Comparison of ENCODE assay signal across 15 mouse cellular contexts in genomic region chr9:43660896-43661563, GRCm38 (mm10).
DNase-seq lines count a peak whose midpoint lies in the region; ATAC-seq and TF ChIP-seq lines count a peak whose summit lies in the region.
"Had no signal": no experiment of that assay in that cellular context is flagged by ENCODE, and none has a peak within 500 bp of the region (broad histone marks: within the 10 kb centered on the region; RNA-seq: fewer than 3 reads in every experiment).

No protein-coding gene starts in this region.

- H3K36me3 ChIP-seq in forebrain, embryonic 14.5 days (ENCODE audit: control insufficient read depth, insufficient read depth, low read length), result no peaks in the 10 kb centered on the region
- H3K36me3 ChIP-seq in forebrain, postnatal 0 days (ENCODE audit: insufficient read depth), result no peaks in the 10 kb centered on the region
- no peaks in the 10 kb centered on the region for H3K36me3 ChIP-seq in hindbrain, embryonic 16.5 days (ENCODE audit: control insufficient read depth, insufficient read depth, low read length)
- H3K36me3 ChIP-seq in liver, postnatal 0 days (replicated peaks; ENCODE audit: insufficient read depth, low read length), result no peaks in the 10 kb centered on the region
- H3K36me3 ChIP-seq: kidney, embryonic 15.5 days had no signal

- ATAC-seq in forebrain, embryonic 14.5 days, result no peak
- no peak for ATAC-seq in forebrain, postnatal 0 days
- 0 out of 2 replicates have a peak, but pooled peaks have one; percentile 24 for ATAC-seq in hindbrain, embryonic 16.5 days
- ATAC-seq in liver, postnatal 0 days, result no peak
- ATAC-seq: intestine, embryonic 16.5 days had no signal

- H3K4me1 ChIP-seq in forebrain, embryonic 14.5 days (ENCODE audit: control insufficient read depth, insufficient read depth, low read length), result no peaks in the 10 kb centered on the region
- H3K4me1 ChIP-seq in forebrain, postnatal 0 days (ENCODE audit: insufficient read depth), result no peaks in the 10 kb centered on the region
- H3K4me1 ChIP-seq in hindbrain, embryonic 16.5 days (ENCODE audit: control insufficient read depth, insufficient read depth, low read depth, low read length), result no peaks in the 10 kb centered on the region; the same call in 1 of the 2 replicates
- H3K4me1 ChIP-seq in liver, postnatal 0 days (ENCODE audit: insufficient read depth), result no peaks in the 10 kb centered on the region
- H3K4me1 ChIP-seq: kidney, embryonic 15.5 days had no signal

- no peaks in the 10 kb centered on the region for H3K27me3 ChIP-seq in forebrain, embryonic 14.5 days (replicated peaks; ENCODE audit: control insufficient read depth, insufficient read depth, low read length)
- H3K27me3 ChIP-seq in forebrain, postnatal 0 days (ENCODE audit: insufficient read depth, low read length), result no peaks in the 10 kb centered on the region
- H3K27me3 ChIP-seq in hindbrain, embryonic 16.5 days (replicated peaks; ENCODE audit: control insufficient read depth, insufficient read depth, low read length), result no peaks in the 10 kb centered on the region
- no peaks in the 10 kb centered on the region for H3K27me3 ChIP-seq in liver, postnatal 0 days (ENCODE audit: insufficient read depth, low read length)
- H3K27me3 ChIP-seq: kidney, embryonic 15.5 days had no signal

- 60% methylated on average over 11 of the region's 11 CpGs for WGBS in forebrain, embryonic 14.5 days
- WGBS in forebrain, postnatal 0 days, result 57% methylated on average over 11 of the region's 11 CpGs
- 31% methylated on average over 11 of the region's 11 CpGs for WGBS in hindbrain, embryonic 16.5 days
- 48% methylated on average over 11 of the region's 11 CpGs for WGBS in liver, postnatal 0 days (ENCODE audit: insufficient replicate concordance)

- peak; percentile 50 for DNase-seq in forebrain, embryonic 14.5 days (ENCODE audit: low spot score)
- no peak for DNase-seq in forebrain, postnatal 0 days
- DNase-seq in layer of hippocampus, adult 8-10 months (ENCODE audit: low spot score in 2 of 2), result peak; percentile 25 to 26
- no peak for DNase-seq in layer of hippocampus, adult 11-12 months (ENCODE audit: low spot score)
- DNase-seq in brain, adult 2 months (ENCODE audit: low read depth, low spot score), result peak; percentile 30
- no peak for DNase-seq in liver, postnatal 0 days
- DNase-seq: adrenal gland, postnatal 36 days; heart, postnatal 4 days; lung, adult 2 months; lung, postnatal 4 days; midbrain, embryonic 14.5 days; thymus, postnatal 36 days had no signal

- no peak overlapping the region for H3K27ac ChIP-seq in forebrain, embryonic 14.5 days (ENCODE audit: low read depth, low read length)
- H3K27ac ChIP-seq in forebrain, postnatal 0 days (ENCODE audit: low read depth, low read length), result no peak overlapping the region
- no peak overlapping the region for H3K27ac ChIP-seq in hindbrain, embryonic 16.5 days (ENCODE audit: low read depth, low read length)
- no peak overlapping the region for H3K27ac ChIP-seq in liver, postnatal 0 days (ENCODE audit: low read depth)
- H3K27ac ChIP-seq: kidney, embryonic 15.5 days had no signal

- no peaks in the 10 kb centered on the region for H3K9me3 ChIP-seq in forebrain, embryonic 14.5 days (replicated peaks; ENCODE audit: control insufficient read depth, low read length)
- H3K9me3 ChIP-seq in forebrain, postnatal 0 days (ENCODE audit: low read length), result no peaks in the 10 kb centered on the region
- H3K9me3 ChIP-seq in hindbrain, embryonic 16.5 days (ENCODE audit: control insufficient read depth, low read length), result no peaks in the 10 kb centered on the region
- H3K9me3 ChIP-seq in liver, postnatal 0 days (ENCODE audit: low read length), result no peaks in the 10 kb centered on the region
- H3K9me3 ChIP-seq: kidney, embryonic 15.5 days had no signal

- H3K9ac ChIP-seq in forebrain, embryonic 14.5 days (ENCODE audit: low read length), result no peak overlapping the region
- H3K9ac ChIP-seq in forebrain, postnatal 0 days, result no peak overlapping the region
- no peak overlapping the region for H3K9ac ChIP-seq in hindbrain, embryonic 16.5 days (ENCODE audit: low read depth, low read length)
- H3K9ac ChIP-seq in liver, postnatal 0 days (replicated peaks), result no peak overlapping the region
- H3K9ac ChIP-seq: kidney, embryonic 15.5 days had no signal

- no peak overlapping the region for H3K4me2 ChIP-seq in forebrain, embryonic 14.5 days (ENCODE audit: low read length)
- H3K4me2 ChIP-seq in forebrain, postnatal 0 days (ENCODE audit: low read depth), result no peak overlapping the region
- no peak overlapping the region for H3K4me2 ChIP-seq in hindbrain, embryonic 16.5 days (ENCODE audit: low read length)
- no peak overlapping the region for H3K4me2 ChIP-seq in liver, postnatal 0 days (ENCODE audit: low read depth, low read length)
- H3K4me2 ChIP-seq: kidney, embryonic 15.5 days had no signal

- TF ChIP-seq CTCF in forebrain, postnatal 0 days (IDR thresholded peaks at IDR 0.05; ENCODE audit: low read depth), result no peak
- no peak for TF ChIP-seq CTCF in liver, postnatal 0 days (IDR thresholded peaks at IDR 0.05; ENCODE audit: low read depth)

- H3K4me3 ChIP-seq in forebrain, embryonic 14.5 days (ENCODE audit: low read depth, low read length), result no peak overlapping the region
- no peak overlapping the region for H3K4me3 ChIP-seq in forebrain, postnatal 0 days (ENCODE audit: low read depth, low read length)
- no peak overlapping the region for H3K4me3 ChIP-seq in hindbrain, embryonic 16.5 days (ENCODE audit: low read length)
- H3K4me3 ChIP-seq in liver, postnatal 0 days (ENCODE audit: low read depth, low read length), result no peak overlapping the region
- H3K4me3 ChIP-seq: kidney, embryonic 15.5 days had no signal

- TF ChIP-seq EP300 in liver, postnatal 0 days (IDR thresholded peaks at IDR 0.05; ENCODE audit: low read depth), result no peak

Comparison
In these comparisons a context has a peak if more than half of its experiments do, and no peak if none do; other contexts are left out.
1. DNase-seq: peak in forebrain, embryonic 14.5 days (single experiment), layer of hippocampus, adult 8-10 months (2 of 2) and brain, adult 2 months (single experiment); none in forebrain, postnatal 0 days (single experiment), layer of hippocampus, adult 11-12 months (single experiment) and liver, postnatal 0 days (single experiment).